Mouse (Mus musculus) layer of hippocampus, postnatal 25 days (tissue): ENCODE measurements around the gene Hist1h4d. TPM values are rescaled to one million over a fixed set of nuclear protein-coding genes. Genes with fewer than 3 reads are reported as not detected.

Source experiments
- DNase-seq, 2 experiments: peaks; one replicate each; pipeline ENCODE4 v3.0.0; 2022; ENCODE audit warnings: mixed read lengths in 2 of 2, low spot score in 1 of 2; ENCODE audit errors: extremely low spot score in 1 of 2
- microRNA-seq, 2 experiments: library from miRNA; unstranded; fragments of <30 nt; microRNA quantifications; one replicate each; pipeline ENCODE4 v1.2.0; 2021
- total RNA-seq, 2 experiments: library from RNA; stranded (reverse); gene quantifications; 2 replicates each; pipeline ENCODE4 v1.2.3; 2021

Hist1h4d gene
- total RNA-seq, 2 experiments from 2014 or later: 129 to 153 TPM

- no peak for DNase-seq
Observed at GRCm38 (mm10) chr13:23630653-23631052, 49.3 kb downstream of the Hist1h4d start.

Small RNA genes lying within 50 kb of the gene (microRNA-seq; reads per million reads assigned to microRNA genes)
- gene Gm44297 (0 reads per million in 2 experiments), gene Gm44359 (0 reads per million in 2 experiments), gene Gm44394 (0 reads per million in 2 experiments)

Other genes starting within 250 kb of the Hist1h4d start
- gene Zfp322a, start 212.4 kb upstream of the Hist1h4d start, total RNA-seq: 10 to 100 TPM; 34.3 to 40.0 TPM
- 1 to 10 TPM; 8.5 to 8.9 TPM for gene Abt1, start 157.7 kb upstream of the Hist1h4d start, total RNA-seq
- not detected for gene Btn1a1, start 115.7 kb upstream of the Hist1h4d start, total RNA-seq
- under 1 TPM; 0.59 to 0.66 TPM for gene Btn2a2, start 92.7 kb upstream of the Hist1h4d start, total RNA-seq
- 100 to 1,000 TPM; 289 to 367 TPM for gene Hist1h4h, start 50.5 kb upstream of the Hist1h4d start, total RNA-seq
- gene Hist1h2af, start 47.7 kb upstream of the Hist1h4d start, total RNA-seq: 10 to 100 TPM in 1 of 2 experiments, 1 to 10 TPM in 1; 7.8 to 12.2 TPM
- 1 to 10 TPM; 3.6 to 5.7 TPM for gene Hist1h3g, start 46.2 kb upstream of the Hist1h4d start, total RNA-seq
- gene Hist1h2bh, start 38.2 kb upstream of the Hist1h4d start, total RNA-seq: 1 to 10 TPM in 1 of 2 experiments, under 1 TPM in 1; 0.94 to 1.1 TPM
- gene Hist1h3f, start 37.5 kb upstream of the Hist1h4d start, total RNA-seq: 10 to 100 TPM; 15.7 to 16.5 TPM
- gene Hist1h4f, start 29.9 kb upstream of the Hist1h4d start, total RNA-seq: 100 to 1,000 TPM; 127 to 164 TPM
- 1 to 10 TPM; 4.7 to 4.8 TPM for gene Hist1h1d, start 28.3 kb upstream of the Hist1h4d start, total RNA-seq
- gene Hist1h3e, start 19.2 kb upstream of the Hist1h4d start, total RNA-seq: 10 to 100 TPM; 47.8 to 50.0 TPM
- 1 to 10 TPM; 4.6 to 7.9 TPM for gene Hist1h2ae, start 10.4 kb upstream of the Hist1h4d start, total RNA-seq
- 10 to 100 TPM; 79.1 to 83.5 TPM for gene Hist1h2bg, start 10.2 kb upstream of the Hist1h4d start, total RNA-seq
- 10 to 100 TPM; 26.4 to 30.6 TPM for gene Hist1h2bf, start 7.4 kb upstream of the Hist1h4d start, total RNA-seq
- 10 to 100 TPM in 1 of 2 experiments, 1 to 10 TPM in 1; 7.1 to 11.6 TPM for gene Hist1h2ad, start 7.2 kb upstream of the Hist1h4d start, total RNA-seq
- 10 to 100 TPM; 10.0 to 14.4 TPM for gene Hist1h3d, start 5.8 kb upstream of the Hist1h4d start, total RNA-seq
- 1 to 10 TPM; 7.1 to 8.3 TPM for gene Hist1h2be, start 39.5 kb downstream of the Hist1h4d start, total RNA-seq
- 10 to 100 TPM; 45.8 to 59.4 TPM for gene Hist1h1e, start 41.0 kb downstream of the Hist1h4d start, total RNA-seq
- 1 to 10 TPM; 3.1 to 3.3 TPM for gene Hist1h2ac, start 102.3 kb downstream of the Hist1h4d start, total RNA-seq
- gene Hist1h2bc, start 102.6 kb downstream of the Hist1h4d start, total RNA-seq: 10 to 100 TPM; 50.7 to 51.1 TPM
- not detected for gene Hist1h1t, start 114.2 kb downstream of the Hist1h4d start, total RNA-seq
- gene Hist1h4c, start 116.9 kb downstream of the Hist1h4d start, total RNA-seq: 100 to 1,000 TPM in 1 of 2 experiments, 10 to 100 TPM in 1; 92.2 to 102 TPM
- gene Hfe, start 129.3 kb downstream of the Hist1h4d start, total RNA-seq: 1 to 10 TPM; 3.5 to 3.6 TPM
- gene Hist1h1c, start 157.2 kb downstream of the Hist1h4d start, total RNA-seq: 10 to 100 TPM; 53.2 to 69.4 TPM
- 1 to 10 TPM; 4.6 to 6.0 TPM for gene Hist1h3c, start 164.0 kb downstream of the Hist1h4d start, total RNA-seq
- gene Hist1h2bb, start 165.1 kb downstream of the Hist1h4d start, total RNA-seq: 10 to 100 TPM; 20.1 to 33.5 TPM
- 10 to 100 TPM; 24.8 to 42.0 TPM for gene Hist1h2ab, start 169.5 kb downstream of the Hist1h4d start, total RNA-seq
- gene Hist1h3b, start 170.7 kb downstream of the Hist1h4d start, total RNA-seq: 10 to 100 TPM; 12.3 to 22.8 TPM
- 10 to 100 TPM; 71.8 to 80.9 TPM for gene Hist1h4b, start 175.4 kb downstream of the Hist1h4d start, total RNA-seq
- gene Hist1h4a, start 179.6 kb downstream of the Hist1h4d start, total RNA-seq: 10 to 100 TPM; 42.9 to 58.9 TPM
- 10 to 100 TPM; 30.8 to 53.8 TPM for gene Hist1h3a, start 180.8 kb downstream of the Hist1h4d start, total RNA-seq
- 10 to 100 TPM; 15.6 to 24.5 TPM for gene Hist1h1a, start 182.1 kb downstream of the Hist1h4d start, total RNA-seq
- not detected for gene Trim38, start 188.3 kb downstream of the Hist1h4d start, total RNA-seq
- gene Slc17a2, start 225.4 kb downstream of the Hist1h4d start, total RNA-seq: under 1 TPM in 1 of 2 experiments, not detected in 1; 0.12 TPM